Mouse (Mus musculus) cerebellum, adult 11-12 months (tissue): Measurements from ENCODE around the gene Grpel1.

ENCODE experiments used
- DNase-seq: peaks from one replicate; pipeline ENCODE4 v3.0.0; 2022

Gene Grpel1

GRCm38 (mm10) chr5:36462810-36463209 is 2.0 kb upstream of the Grpel1 start:
- DNase-seq: peak; percentile 67

DNA sequence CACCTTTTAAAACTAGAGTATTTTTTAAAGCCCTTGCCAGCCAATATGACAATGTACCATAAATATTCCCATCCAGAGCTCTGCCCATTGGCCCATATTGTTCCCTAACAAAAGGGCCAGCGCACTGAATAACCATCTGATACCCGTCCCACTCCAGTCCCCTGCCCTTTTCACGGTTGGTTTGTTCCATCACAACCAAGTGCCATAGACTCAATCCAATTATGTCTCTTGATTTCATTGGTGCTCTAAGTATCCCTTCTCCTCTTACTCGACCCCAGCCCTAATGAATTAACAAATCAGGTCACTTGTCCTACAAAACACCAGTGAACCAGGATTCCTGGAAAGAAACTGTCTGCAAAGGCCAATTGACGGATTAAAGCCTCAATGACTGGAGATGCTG is 1.4 kb upstream of the Grpel1 start:
- DNase-seq: no peak

GRCm38 (mm10) chr5:36465889-36466288 is 1.1 kb downstream of the Grpel1 start:
- no peak for DNase-seq

GRCm38 (mm10) chr5:36471206-36471605 is 6.4 kb downstream of the Grpel1 start:
- no peak for DNase-seq

- no peak for DNase-seq
These were observed 8.3 kb downstream of the Grpel1 start for GRCm38 (mm10) chr5:36472876-36473655.

GRCm38 (mm10) chr5:36474283-36474682 is 9.5 kb downstream of the Grpel1 start:
- DNase-seq: peak; percentile 49

GRCm38 (mm10) chr5:36477486-36477885 is 12.7 kb downstream of the Grpel1 start:
- no peak for DNase-seq

DNA sequence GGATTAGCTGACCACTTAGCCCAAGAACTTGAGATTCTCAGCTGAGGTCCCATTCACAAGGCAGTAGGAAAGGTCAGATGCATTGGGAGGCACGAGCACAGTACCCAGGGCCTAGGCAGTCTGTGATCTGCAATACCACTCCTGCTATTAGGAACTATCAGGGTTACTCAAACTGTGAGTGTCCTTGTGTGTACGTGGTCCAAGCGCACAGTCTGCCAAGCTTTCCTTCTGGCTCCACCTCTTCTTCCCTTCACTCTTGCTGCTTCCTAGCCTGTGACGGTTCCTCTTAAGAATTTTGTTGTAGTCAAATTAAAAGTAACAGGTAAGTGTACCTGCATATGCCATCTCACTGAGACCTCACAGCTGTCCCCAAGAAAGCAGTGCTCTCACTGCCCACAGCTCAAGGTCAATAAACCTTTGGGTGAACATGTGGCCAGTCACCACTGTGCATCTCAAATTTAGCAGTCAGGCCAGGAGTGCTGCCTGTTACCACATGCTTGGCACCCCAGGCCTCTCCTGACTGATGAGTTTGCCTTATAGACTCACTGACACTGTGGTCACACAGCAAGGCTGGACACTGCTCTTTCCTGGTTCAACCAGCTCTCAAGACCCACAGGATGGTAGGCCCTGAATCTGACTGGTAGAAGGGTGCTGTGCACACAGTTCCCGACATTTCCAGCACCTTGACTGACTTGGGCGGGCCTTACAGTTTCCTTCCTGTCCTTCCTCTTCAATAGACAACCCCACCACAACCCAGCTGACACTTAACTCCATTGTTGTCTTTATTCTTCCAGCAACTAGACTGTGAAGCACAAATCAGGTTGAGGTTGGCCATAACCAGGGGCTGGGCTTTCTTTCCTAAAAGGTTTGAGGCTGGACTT is 14.0 kb downstream of the Grpel1 start:
- no peak for DNase-seq

- DNase-seq: no peak
These were observed 14.9 kb downstream of the Grpel1 start for GRCm38 (mm10) chr5:36479735-36480134.

DNA sequence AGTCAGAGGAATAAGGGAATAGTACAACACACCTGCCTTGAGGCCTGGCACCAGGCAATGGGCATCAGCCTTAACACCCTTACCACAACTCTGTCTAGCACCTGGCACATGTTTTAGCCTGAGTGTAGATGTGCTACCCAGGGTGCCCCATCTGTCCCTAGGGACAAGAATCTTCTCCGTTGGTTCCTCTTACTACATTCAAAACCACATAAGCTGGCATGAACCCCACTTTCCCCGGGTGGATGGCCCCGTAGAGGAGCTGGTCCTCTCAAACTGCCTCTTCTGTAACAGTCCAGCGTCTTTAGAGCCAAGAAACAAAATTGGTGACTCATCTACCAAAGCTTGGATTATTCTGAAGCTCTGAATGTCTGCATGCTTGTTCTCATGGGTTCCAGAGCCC is 15.6 kb downstream of the Grpel1 start:
- DNase-seq: no peak

DNA sequence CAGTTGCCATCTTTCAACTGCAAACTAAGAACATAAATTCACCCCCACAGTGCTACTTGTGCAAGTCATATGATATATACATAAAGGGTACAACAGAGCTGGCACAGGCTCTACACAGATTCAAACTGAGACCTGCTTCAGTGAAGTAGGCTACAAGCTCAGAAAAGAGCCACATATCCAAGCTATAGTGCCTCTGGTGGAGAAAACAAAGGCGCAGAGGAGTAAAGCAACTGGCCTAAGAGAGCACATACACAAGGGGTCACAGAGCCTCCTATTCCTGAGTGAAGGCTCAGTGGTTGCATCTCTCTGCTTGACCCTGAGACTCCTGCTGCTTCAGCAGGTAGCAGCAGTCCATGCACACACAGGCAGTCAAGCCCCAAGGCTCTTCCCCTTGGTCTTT is 16.3 kb downstream of the Grpel1 start:
- DNase-seq: no peak

DNA sequence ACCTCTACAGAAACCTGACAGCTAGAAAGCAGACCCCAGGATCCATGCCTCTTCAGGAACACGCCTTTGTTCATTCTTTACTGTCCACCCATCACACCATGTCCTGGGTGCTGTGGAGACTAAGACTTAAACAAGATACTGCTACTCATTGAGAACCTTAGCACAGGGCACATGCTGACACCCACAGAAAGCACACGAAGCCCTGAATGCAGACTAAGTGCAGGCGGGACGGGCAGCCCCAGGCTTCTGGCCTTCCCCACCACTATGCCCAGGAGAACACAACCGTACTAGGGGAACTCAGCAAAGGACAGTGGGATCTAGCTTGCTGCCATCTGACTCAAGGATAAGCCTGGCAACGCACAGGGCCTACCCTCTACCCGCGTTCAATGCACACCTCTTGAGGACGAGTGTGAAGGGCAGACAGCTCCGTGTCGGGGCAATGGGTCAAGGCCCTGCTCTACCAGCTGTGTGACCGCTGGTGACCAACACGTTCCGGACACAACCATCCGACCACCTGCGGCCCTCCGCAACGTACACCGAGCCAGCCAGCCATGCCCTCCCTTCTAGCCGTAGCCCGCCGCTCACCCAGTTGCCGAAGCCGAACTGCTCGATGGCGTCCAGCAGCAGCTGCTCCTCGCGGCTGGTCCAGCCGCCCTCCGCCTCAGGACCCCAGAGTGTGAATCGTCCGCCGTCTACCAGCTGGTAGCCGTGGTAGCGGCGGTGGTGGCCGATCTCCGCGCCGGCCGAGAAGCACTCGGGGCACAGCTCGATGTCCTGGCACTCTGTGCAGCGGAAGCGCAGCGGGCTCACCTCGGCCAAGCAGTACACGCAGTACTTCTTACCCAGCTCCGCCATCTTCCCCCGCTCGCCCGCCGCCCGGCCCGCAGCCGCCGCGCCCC is 18.7 kb downstream of the Grpel1 start:
- DNase-seq: peak; percentile 69

DNA sequence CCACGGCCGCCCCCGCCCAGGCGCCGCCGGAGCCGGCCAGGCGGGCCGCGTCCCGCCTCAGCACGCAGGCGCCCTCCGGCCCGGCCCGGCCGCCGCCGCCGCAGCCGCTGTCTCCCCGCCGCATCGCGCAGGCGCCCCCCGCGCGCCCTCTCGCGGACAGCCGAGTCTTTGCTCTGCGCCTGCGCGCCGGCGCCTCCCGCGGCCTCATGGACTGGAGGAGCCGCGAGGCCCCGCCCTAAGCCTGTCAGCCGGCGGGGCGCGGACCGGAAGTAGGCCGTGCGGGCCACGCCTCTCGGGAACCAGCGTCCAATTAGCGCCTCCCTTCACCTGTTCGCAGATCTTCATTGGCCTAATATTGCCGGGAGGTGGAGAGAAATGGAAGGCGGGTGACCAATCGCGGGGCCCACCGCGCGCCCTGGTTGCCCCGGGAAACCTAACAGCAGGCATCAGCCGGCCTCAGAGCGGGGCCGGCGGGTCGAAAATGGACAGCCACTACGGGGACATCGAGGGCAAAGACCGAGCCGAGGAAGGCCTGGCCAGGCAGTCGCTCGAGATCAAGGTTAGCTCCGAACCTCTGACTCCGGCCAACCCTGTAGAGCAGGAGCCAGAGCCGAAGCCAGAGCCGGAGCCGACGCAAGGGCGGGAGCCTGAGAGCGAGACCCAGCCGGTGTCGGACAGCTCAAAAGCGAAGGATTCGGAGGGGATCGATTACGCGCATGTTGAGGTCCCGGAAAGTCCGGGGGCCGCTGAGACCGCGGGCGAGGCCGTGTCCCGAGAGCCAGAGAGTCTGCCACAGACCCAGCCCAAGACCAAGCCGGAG is 19.6 kb downstream of the Grpel1 start, which contains the start of the genes Tada2b and Ccdc96:
Gene Tada2b (minus strand): TSS at position 115 of the 820 bp plus-strand sequence.
Gene Ccdc96 (plus strand): TSS at position 418 of the 820 bp plus-strand sequence.
- peak; percentile 100 for DNase-seq

GRCm38 (mm10) chr5:36485306-36485705 is 20.5 kb downstream of the Grpel1 start:
- no peak for DNase-seq

- no peak for DNase-seq
These were observed 24.4 kb downstream of the Grpel1 start for GRCm38 (mm10) chr5:36489225-36489624.

DNA sequence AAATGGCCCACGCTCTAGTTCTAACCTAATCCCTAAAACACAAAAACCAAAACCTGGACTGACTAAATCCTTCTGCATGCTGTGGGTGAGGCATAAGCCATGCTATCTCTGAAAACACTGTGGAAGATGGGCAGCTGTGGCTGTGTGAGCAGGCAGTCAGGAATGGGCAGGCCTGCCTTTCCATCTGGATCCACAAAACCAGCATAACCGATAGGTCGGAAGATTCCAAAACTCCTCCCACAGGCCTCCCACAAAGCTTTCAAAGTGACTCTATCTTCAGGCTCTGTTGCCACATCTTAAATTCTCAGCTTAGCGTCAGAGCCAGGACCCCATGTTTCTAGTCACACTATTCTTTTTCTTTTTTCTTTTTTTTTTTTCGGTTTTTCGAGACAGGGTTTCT is 29.1 kb downstream of the Grpel1 start:
- DNase-seq: no peak

- no peak for DNase-seq
These were observed 29.9 kb downstream of the Grpel1 start for GRCm38 (mm10) chr5:36494709-36495108.

DNA sequence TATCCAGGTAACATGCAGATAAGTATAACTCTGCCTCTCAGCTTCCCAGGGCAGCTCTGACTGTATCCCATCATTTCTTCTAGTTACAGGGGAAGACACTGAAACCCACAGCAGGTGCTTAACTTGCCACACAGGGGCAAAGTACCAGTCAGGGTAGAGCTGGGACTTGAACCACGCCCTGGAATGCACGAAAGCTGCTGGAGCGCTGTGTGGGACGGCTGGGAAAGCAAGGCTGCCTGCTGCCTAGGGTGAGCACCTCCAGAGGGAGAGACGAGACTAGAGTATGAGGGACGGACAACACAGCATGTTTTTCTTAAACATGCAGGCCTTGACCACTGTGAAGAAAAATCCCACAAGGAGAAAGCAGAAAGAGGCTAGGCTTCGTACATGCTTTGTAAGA is 40.4 kb downstream of the Grpel1 start:
- DNase-seq: no peak

DNA sequence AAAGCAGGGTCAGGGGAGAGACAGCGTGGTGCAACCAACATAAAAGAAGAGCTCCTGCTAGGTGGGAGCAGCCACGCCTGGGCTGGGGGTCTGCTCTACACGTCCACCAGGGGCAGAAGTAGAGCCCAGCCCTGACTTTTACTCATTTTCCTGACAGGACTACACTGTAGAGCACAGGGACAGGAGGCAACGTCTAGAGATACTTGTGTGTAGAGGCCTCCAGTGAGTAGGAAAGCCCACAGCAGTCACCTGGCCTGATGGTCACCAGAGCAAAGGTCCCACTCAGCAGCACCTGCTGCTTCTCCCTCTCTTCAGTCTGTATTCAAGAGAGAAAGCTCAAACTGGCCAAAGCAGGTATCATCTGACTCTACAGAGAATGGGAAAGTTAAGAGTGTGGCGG is 40.8 kb downstream of the Grpel1 start:
- DNase-seq: no peak

DNA sequence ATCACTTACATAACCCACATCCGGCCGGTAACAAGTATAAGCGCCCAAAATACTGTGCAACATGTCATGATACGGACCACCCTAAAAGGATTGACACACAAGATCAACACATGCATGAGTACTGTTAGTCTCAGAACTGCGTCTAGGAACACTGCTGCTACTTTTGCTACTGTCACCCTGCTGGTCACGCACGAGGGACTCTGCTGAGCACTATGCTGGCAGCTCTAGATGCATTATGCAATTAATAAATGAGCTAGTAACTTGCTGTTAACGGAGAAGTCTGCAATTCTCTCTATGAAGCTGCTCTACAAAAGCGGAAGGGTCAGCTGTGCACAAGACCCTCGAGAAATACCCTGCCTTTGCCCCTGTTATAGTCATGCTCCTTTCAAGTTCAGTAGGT is 43.6 kb downstream of the Grpel1 start:
- no peak for DNase-seq

DNA sequence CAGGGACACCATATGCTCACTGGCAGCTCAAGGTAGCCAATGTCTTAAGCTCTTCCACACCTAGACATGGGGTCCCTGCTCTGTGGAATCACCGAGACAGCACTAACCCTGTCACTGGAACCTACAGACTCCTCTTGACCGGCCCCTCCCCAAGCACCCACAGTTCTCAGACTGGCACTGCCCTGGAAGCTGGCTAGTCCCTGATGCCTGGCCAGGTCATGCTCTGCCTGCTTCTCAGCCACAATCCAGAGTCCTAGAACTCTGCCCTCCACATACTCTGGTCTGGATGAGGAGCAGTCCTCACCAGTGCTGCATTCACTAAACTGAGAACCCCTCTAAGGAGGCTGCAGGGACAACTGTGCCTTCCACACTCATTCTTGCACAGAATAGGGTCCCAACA is 46.2 kb downstream of the Grpel1 start:
- DNase-seq: no peak

DNA sequence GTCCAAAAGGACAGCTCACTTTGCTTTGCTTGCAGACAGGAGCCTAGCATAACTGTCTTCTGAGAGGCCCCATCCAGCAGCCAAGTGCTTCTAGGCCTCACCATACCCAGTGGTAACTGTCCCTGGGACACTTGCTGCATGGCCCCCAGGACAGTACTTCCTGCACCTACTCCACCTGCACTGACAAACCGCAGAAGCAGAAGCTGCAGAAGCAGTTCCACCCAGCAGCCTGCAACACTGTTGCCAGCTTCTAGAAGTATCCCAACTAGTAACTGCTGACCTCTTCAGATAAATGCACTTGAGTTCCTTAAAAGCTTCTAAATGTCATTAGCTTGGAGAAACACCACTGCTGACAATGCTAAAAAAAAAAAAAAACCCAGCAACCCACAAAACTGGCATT is 50.3 kb downstream of the Grpel1 start:
- DNase-seq: no peak
